Mouse (Mus musculus): ENCODE data around the gene Wdr35. TPM values are rescaled to one million over a fixed set of nuclear protein-coding genes. Genes with fewer than 3 reads are reported as not detected.
A peak's percentile ranks its signal among the peaks of the same experiment; 100 is the strongest.
"Not testable (repeated sequence)": the region's sequence is repeated elsewhere in the genome, so short reads cannot be mapped to it uniquely, and the experiment has no call there.

Gene Wdr35
- polyA plus RNA-seq, 1 experiment from 2014 or later, result 23.3 TPM

DNA sequence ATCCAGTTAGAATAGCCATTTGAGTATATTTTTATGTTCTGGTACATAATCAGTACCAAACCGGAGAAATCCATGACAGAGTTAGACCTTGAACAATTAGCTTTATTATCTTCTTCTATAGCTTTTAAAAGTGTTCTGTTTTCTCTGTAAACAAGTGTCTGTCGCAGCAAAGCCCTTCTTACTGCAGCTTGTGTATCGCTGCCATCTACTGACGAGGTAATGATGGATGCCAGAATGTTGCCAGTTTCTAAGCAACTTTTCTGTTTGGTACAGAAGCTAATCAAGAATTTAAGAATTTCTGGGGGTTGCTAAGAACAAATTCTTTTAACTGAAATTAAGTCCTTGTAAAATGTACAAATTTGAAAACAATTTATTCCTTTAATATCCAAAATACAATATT lies 49.3 kb downstream of the Wdr35 start:
- no peaks in the 10 kb centered on the region for H3K4me1 ChIP-seq (ENCODE audit: control insufficient read depth, insufficient read depth, low read length)

GRCm38 (mm10) chr12:9024071-9024470 lies 50.4 kb downstream of the Wdr35 start:
- peak; percentile 71 for DNase-seq (ENCODE audit: low spot score, missing footprints)
- Histone ChIP-seq H3K4me1 (ENCODE audit: control insufficient read depth, insufficient read depth, low read length) (no peaks in the 10 kb centered on the region), H3K9ac (ENCODE audit: low read length) (no peak overlapping the region), H3K9me3 (ENCODE audit: control insufficient read depth, low read length) (no peaks in the 10 kb centered on the region), H3K27me3 (ENCODE audit: control insufficient read depth, insufficient read depth, low read length) (no peaks in the 10 kb centered on the region), H3K4me3 (ENCODE audit: low read depth, low read length) (no peak overlapping the region), H3K4me2 (no peak overlapping the region), H3K36me3 (ENCODE audit: control insufficient read depth, insufficient read depth, low read length) (no peaks in the 10 kb centered on the region), H3K27ac (ENCODE audit: low read depth, low read length) (no peak overlapping the region)
- no peak for ATAC-seq (ENCODE audit: low FRiP score)
- WGBS, result 95% methylated on average over 14 of the region's 14 CpGs

More for the DNA sequence above, 49.3 kb downstream of the Wdr35 start:
- H3K9me3 ChIP-seq (ENCODE audit: control insufficient read depth, low read length), result no peaks in the 10 kb centered on the region
- no peaks in the 10 kb centered on the region for H3K27me3 ChIP-seq (ENCODE audit: control insufficient read depth, insufficient read depth, low read length)
- no peak for ATAC-seq (ENCODE audit: low FRiP score)
- H3K36me3 ChIP-seq (ENCODE audit: control insufficient read depth, insufficient read depth, low read length), result no peaks in the 10 kb centered on the region
- no peak overlapping the region for H3K4me3 ChIP-seq (ENCODE audit: low read depth, low read length)
- H3K27ac ChIP-seq (ENCODE audit: low read depth, low read length), result no peak overlapping the region
- peak; percentile 78 for DNase-seq (ENCODE audit: low spot score, missing footprints)
- WGBS, result 64% methylated on average over 4 of the region's 4 CpGs
- H3K9ac ChIP-seq (ENCODE audit: low read length), result no peak overlapping the region
- H3K4me2 ChIP-seq, result no peak overlapping the region

DNA sequence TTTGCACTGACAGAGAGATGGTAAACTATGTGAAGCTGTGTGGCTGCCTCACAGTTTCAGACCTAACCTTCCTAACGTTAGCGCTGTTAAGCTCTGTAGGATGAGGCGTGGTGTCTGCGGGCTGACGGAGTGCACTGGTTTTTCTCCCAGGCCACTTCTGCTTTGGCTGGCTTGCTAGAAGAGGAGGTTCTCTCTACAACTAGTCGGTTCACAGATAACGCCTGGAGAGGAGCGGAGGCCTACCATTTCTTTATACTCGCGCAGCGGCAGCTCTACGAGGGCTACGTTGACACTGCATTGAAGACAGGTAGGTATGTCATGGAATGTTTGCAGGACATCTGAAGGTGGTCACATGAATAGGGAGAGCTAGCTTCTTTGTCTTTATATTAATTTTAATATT lies 51.0 kb downstream of the Wdr35 start:
- no peak overlapping the region for H3K9ac ChIP-seq (ENCODE audit: low read length)
- no peaks in the 10 kb centered on the region for H3K4me1 ChIP-seq (ENCODE audit: control insufficient read depth, insufficient read depth, low read length)
- DNase-seq (ENCODE audit: low spot score, missing footprints) (no peak), ATAC-seq (ENCODE audit: low FRiP score) (no peak)
- no peaks in the 10 kb centered on the region for H3K27me3 ChIP-seq (ENCODE audit: control insufficient read depth, insufficient read depth, low read length)
- no peaks in the 10 kb centered on the region for H3K9me3 ChIP-seq (ENCODE audit: control insufficient read depth, low read length)
- whole genome bisulfite sequencing, result 92% methylated on average over 13 of the region's 13 CpGs
- H3K4me2 ChIP-seq, result no peak overlapping the region
- no peak overlapping the region for H3K27ac ChIP-seq (ENCODE audit: low read depth, low read length)
- no peaks in the 10 kb centered on the region for H3K36me3 ChIP-seq (ENCODE audit: control insufficient read depth, insufficient read depth, low read length)
- no peak overlapping the region for H3K4me3 ChIP-seq (ENCODE audit: low read depth, low read length)

DNA sequence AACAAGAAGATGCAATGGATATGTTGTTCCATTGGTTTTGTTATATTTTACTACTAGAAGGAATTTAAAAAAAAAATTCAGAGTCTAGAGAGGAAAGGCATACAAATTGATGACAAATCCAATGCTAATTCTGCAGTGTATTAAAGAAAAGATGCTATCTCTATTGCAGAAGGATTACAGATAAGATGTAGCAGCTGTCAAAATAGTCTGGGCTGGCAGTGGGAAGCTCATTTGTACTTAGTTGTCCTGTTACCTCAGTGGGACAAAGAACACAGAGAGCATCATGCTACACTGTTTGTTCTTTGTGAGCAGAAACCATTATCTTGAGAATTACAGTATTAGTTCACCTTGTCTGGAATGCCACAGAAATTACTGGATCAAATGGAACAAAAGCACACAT lies 53.2 kb downstream of the Wdr35 start:
- no peak for DNase-seq (ENCODE audit: low spot score, missing footprints)
- Histone ChIP-seq H3K4me2 (no peak overlapping the region), H3K4me3 (ENCODE audit: low read depth, low read length) (no peak overlapping the region), H3K9ac (ENCODE audit: low read length) (no peak overlapping the region), H3K9me3 (ENCODE audit: control insufficient read depth, low read length) (no peaks in the 10 kb centered on the region), H3K36me3 (ENCODE audit: control insufficient read depth, insufficient read depth, low read length) (no peaks in the 10 kb centered on the region), H3K27me3 (ENCODE audit: control insufficient read depth, insufficient read depth, low read length) (no peaks in the 10 kb centered on the region), H3K4me1 (ENCODE audit: control insufficient read depth, insufficient read depth, low read length) (no peaks in the 10 kb centered on the region), H3K27ac (ENCODE audit: low read depth, low read length) (no peak overlapping the region)
- no peak for ATAC-seq (ENCODE audit: low FRiP score)

DNA sequence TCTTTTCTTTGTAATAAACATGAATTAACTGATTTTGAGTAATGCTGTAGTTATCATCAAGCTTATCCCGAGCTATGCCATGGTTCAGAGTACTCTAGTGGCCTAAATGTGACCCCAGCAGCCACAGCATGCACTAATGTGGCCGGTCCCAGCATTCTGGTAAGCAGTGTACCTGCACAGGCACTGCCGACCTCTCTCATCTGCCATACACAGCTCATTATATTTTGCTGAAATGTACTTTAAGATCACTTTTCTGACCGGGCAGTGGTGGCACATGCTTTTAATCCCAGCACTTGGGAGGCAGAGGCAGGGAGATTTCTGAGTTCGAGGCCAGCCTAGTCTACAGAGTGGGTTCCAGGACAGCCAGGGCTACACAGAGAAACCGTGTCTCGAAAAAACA lies 55.1 kb downstream of the Wdr35 start:
- H3K9me3 ChIP-seq (ENCODE audit: control insufficient read depth, low read length), result not testable (repeated sequence)

DNA sequence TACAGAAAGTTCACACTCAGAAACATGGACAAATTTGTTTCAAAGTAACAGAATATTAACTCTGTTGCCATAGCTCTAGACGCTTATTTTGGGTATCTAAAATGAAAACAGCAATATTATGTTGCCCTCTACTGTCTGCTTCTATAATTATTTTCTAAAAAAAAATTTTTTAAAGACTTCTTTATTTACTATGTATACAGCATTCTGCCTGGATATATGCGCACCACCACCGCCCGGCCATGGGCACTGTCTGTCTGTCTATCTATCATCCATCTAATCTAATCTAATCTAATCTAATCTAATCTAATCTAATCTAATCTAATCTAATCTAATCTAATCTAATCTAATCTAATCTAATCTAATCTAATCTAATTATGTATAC lies 55.8 kb downstream of the Wdr35 start:
- H3K4me2 ChIP-seq, result peak overlapping the region; percentile 64
- no peaks in the 10 kb centered on the region for H3K36me3 ChIP-seq (ENCODE audit: control insufficient read depth, insufficient read depth, low read length)
- peak overlapping the region; percentile 61 for H3K4me3 ChIP-seq (ENCODE audit: low read depth, low read length)
- no peaks in the 10 kb centered on the region for H3K9me3 ChIP-seq (ENCODE audit: control insufficient read depth, low read length)
- DNase-seq (ENCODE audit: low spot score, missing footprints) (no peak), ATAC-seq (ENCODE audit: low FRiP score) (peak; percentile 59)
- no peaks in the 10 kb centered on the region for H3K27me3 ChIP-seq (ENCODE audit: control insufficient read depth, insufficient read depth, low read length)
- peak overlapping the region; percentile 95 for H3K9ac ChIP-seq (ENCODE audit: low read length)
- WGBS, result 65% methylated on average over 4 of the region's 4 CpGs
- H3K4me1 ChIP-seq (ENCODE audit: control insufficient read depth, insufficient read depth, low read length), result no peaks in the 10 kb centered on the region
- peak overlapping the region; percentile 97 for H3K27ac ChIP-seq (ENCODE audit: low read depth, low read length)

More for the DNA sequence above, 55.1 kb downstream of the Wdr35 start:
- WGBS, result 93% methylated on average over 7 of the region's 7 CpGs
- not testable (repeated sequence) for H3K36me3 ChIP-seq (ENCODE audit: control insufficient read depth, insufficient read depth, low read length); H3K4me2 ChIP-seq; ATAC-seq (ENCODE audit: low FRiP score); H3K27me3 ChIP-seq (ENCODE audit: control insufficient read depth, insufficient read depth, low read length); H3K9ac ChIP-seq (ENCODE audit: low read length); DNase-seq (ENCODE audit: low spot score, missing footprints); H3K4me3 ChIP-seq (ENCODE audit: low read depth, low read length); H3K4me1 ChIP-seq (ENCODE audit: control insufficient read depth, insufficient read depth, low read length); H3K27ac ChIP-seq (ENCODE audit: low read depth, low read length)

GRCm38 (mm10) chr12:9029888-9030723 lies 56.4 kb downstream of the Wdr35 start, which contains the start of gene Ttc32:
Gene Ttc32, plus strand, starts transcription at chr12:9029997.
- peak; percentile 100 for DNase-seq (ENCODE audit: low spot score, missing footprints)
- peak; percentile 97 for ATAC-seq (ENCODE audit: low FRiP score)

GRCm38 (mm10) chr12:9031166-9031565 lies 57.5 kb downstream of the Wdr35 start:
- no peak overlapping the region for H3K27ac ChIP-seq (ENCODE audit: low read depth, low read length)
- H3K4me3 ChIP-seq (ENCODE audit: low read depth, low read length), result peak overlapping the region; percentile 61
- H3K9ac ChIP-seq (ENCODE audit: low read length), result peak overlapping the region; percentile 95; the same call in 1 of the 2 replicates
- H3K36me3 ChIP-seq (ENCODE audit: control insufficient read depth, insufficient read depth, low read length), result no peaks in the 10 kb centered on the region
- peak; percentile 89 for DNase-seq (ENCODE audit: low spot score, missing footprints)
- ATAC-seq (ENCODE audit: low FRiP score), result no peak
- H3K4me1 ChIP-seq (ENCODE audit: control insufficient read depth, insufficient read depth, low read length), result no peaks in the 10 kb centered on the region
- no peaks in the 10 kb centered on the region for H3K9me3 ChIP-seq (ENCODE audit: control insufficient read depth, low read length)
- no peaks in the 10 kb centered on the region for H3K27me3 ChIP-seq (ENCODE audit: control insufficient read depth, insufficient read depth, low read length)
- WGBS, result 84% methylated on average over 8 of the region's 8 CpGs
- H3K4me2 ChIP-seq, result peak overlapping the region; percentile 64

More at GRCm38 (mm10) chr12:9029888-9030723, 56.4 kb downstream of the Wdr35 start, which contains the start of gene Ttc32:
- WGBS, result under 1% methylated on average over 67 of the region's 69 CpGs
- no peaks in the 10 kb centered on the region for H3K36me3 ChIP-seq (ENCODE audit: control insufficient read depth, insufficient read depth, low read length)
- H3K4me3 ChIP-seq (ENCODE audit: low read depth, low read length), result peak within 1 kb of the TSS; percentile 61
- peak within 1 kb of the TSS; percentile 95 for H3K9ac ChIP-seq (ENCODE audit: low read length)
- no peaks in the 10 kb centered on the region for H3K9me3 ChIP-seq (ENCODE audit: control insufficient read depth, low read length)
- no peaks in the 10 kb centered on the region for H3K4me1 ChIP-seq (ENCODE audit: control insufficient read depth, insufficient read depth, low read length)
- peak within 1 kb of the TSS; percentile 97 for H3K27ac ChIP-seq (ENCODE audit: low read depth, low read length)
- no peaks in the 10 kb centered on the region for H3K27me3 ChIP-seq (ENCODE audit: control insufficient read depth, insufficient read depth, low read length)
- peak within 1 kb of the TSS; percentile 64 for H3K4me2 ChIP-seq

DNA sequence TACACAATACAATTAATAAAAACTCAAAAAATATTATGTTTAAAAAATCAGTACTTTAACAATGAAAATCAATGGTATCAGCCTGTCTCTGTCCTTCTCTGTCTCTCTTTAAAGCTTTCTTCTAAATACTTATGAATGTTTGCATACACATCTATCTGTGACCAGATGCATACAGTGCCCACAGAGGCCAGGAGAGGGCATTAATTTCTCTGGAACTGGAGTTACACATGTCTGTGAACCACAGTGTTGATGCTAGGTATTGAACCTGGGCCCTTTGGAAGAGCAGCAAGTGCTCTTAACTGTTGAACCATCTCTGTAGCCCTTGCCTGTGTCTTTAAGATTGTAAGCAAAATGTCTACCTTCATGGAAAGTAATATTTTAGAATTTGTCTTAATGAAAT lies 59.4 kb downstream of the Wdr35 start:
- ATAC-seq (ENCODE audit: low FRiP score), result no peak
- Histone ChIP-seq H3K4me2 (no peak overlapping the region), H3K4me3 (ENCODE audit: low read depth, low read length) (no peak overlapping the region), H3K9me3 (ENCODE audit: control insufficient read depth, low read length) (no peaks in the 10 kb centered on the region), H3K27ac (ENCODE audit: low read depth, low read length) (no peak overlapping the region), H3K27me3 (ENCODE audit: control insufficient read depth, insufficient read depth, low read length) (no peaks in the 10 kb centered on the region), H3K9ac (ENCODE audit: low read length) (no peak overlapping the region), H3K36me3 (ENCODE audit: control insufficient read depth, insufficient read depth, low read length) (no peaks in the 10 kb centered on the region), H3K4me1 (ENCODE audit: control insufficient read depth, insufficient read depth, low read length) (no peaks in the 10 kb centered on the region)
- peak; percentile 1 for DNase-seq (ENCODE audit: low spot score, missing footprints)

Measured in midbrain, embryonic 11.5 days (tissue).